Mouse (Mus musculus) liver, postnatal 0 days (tissue): ENCODE results near the gene Dnajc7.

Experiments
- CTCF ChIP-seq: sonication (generic); IDR thresholded peaks from 2 replicates; pipeline ENCODE4 v1.5.1; 2016; ENCODE audit warnings: antibody characterized with exemption, low read depth
- EP300 ChIP-seq: IDR thresholded peaks from 2 replicates; pipeline ENCODE4 v1.6.1; 2016; ENCODE audit warnings: antibody characterized with exemption, low read depth, mild to moderate bottlenecking

- TF ChIP-seq CTCF (no peak), EP300 (no peak)
Observed at GRCm38 (mm10) chr11:100607121-100607520, 12.8 kb downstream of the Dnajc7 start.
